Mouse (Mus musculus): ENCODE results near the gene Efcab6.

GRCm38 (mm10) chr15:83936506-83936905 is 128.7 kb downstream of the Efcab6 start:
- TF ChIP-seq GATA1 (IDR thresholded peaks at IDR 0.05; ENCODE audit: borderline replicate concordance, low read length) (no peak), FLI1 (IDR thresholded peaks at IDR 0.05; ENCODE audit: low read length) (no peak)

All from megakaryocyte, embryonic 14.5 days (primary cell).